Mouse (Mus musculus): ENCODE measurements at regions not wholly inside any gene's neighbourhood (a gene's known extent, or its start where the extent isn't known, plus 50 kb on each side); places are given as distances from the start of the nearest gene placed in this dataset.
A peak's percentile ranks its signal among the peaks of the same experiment; 100 is the strongest.

GRCm38 (mm10) chr19:15647313-15647712, 299.8 kb downstream of the Psat1 start:
- no peak for DNase-seq

GRCm38 (mm10) chr19:15644786-15645185, 302.4 kb downstream of the Psat1 start:
- no peak for DNase-seq

GRCm38 (mm10) chr19:15617233-15617915, 329.8 kb downstream of the Psat1 start:
- DNase-seq, result peak; percentile 29 to 46

- DNase-seq, result no peak
Measured at GRCm38 (mm10) chr19:15614648-15615561, 332.2 kb downstream of the Psat1 start.

GRCm38 (mm10) chr19:15611137-15611758, 335.9 kb downstream of the Psat1 start:
- no peak for DNase-seq

GRCm38 (mm10) chr19:15606440-15606839, 340.7 kb downstream of the Psat1 start:
- no peak for DNase-seq

GRCm38 (mm10) chr19:15592821-15593220, 354.3 kb downstream of the Psat1 start:
- no peak for DNase-seq

GRCm38 (mm10) chr19:15583782-15584693, 363.1 kb downstream of the Psat1 start:
- no peak for DNase-seq

- DNase-seq, result no peak
Measured at GRCm38 (mm10) chr19:15583106-15583781, 363.9 kb downstream of the Psat1 start.

- no peak for DNase-seq
Measured at GRCm38 (mm10) chr19:15571204-15571603, 375.9 kb downstream of the Psat1 start.

- no peak for DNase-seq
Measured at GRCm38 (mm10) chr19:15561511-15561910, 385.6 kb downstream of the Psat1 start.

GRCm38 (mm10) chr19:15553953-15554352, 393.2 kb downstream of the Psat1 start:
- no peak for DNase-seq

GRCm38 (mm10) chr19:15517853-15518252, 429.3 kb downstream of the Psat1 start:
- no peak for DNase-seq

GRCm38 (mm10) chr19:15516566-15517305, 430.4 kb downstream of the Psat1 start:
- DNase-seq, result peak in 1 of 2 experiments; percentile 1

- DNase-seq, result no peak
Measured at GRCm38 (mm10) chr19:15513197-15513596, 433.9 kb downstream of the Psat1 start.

- no peak for DNase-seq
Measured at GRCm38 (mm10) chr19:15510395-15510794, 436.7 kb downstream of the Psat1 start.

- DNase-seq, result no peak
Measured at GRCm38 (mm10) chr19:15502985-15503354, 444.2 kb downstream of the Psat1 start.

GRCm38 (mm10) chr19:15502315-15502984, 444.7 kb downstream of the Psat1 start:
- DNase-seq, result no peak

- DNase-seq, result no peak
Measured at GRCm38 (mm10) chr19:15495532-15495931, 451.6 kb downstream of the Psat1 start.

- DNase-seq, result no peak
Measured at GRCm38 (mm10) chr19:15487576-15487975, 459.6 kb downstream of the Psat1 start.

Measured in cerebellum, postnatal 36 days (tissue).